Mouse (Mus musculus): ENCODE data around the gene Acox3. TPM values are rescaled to one million over a fixed set of nuclear protein-coding genes. Genes with fewer than 3 reads are reported as not detected.

Gene Acox3
- polyA plus RNA-seq, 1 experiment from 2014 or later = 12.4 TPM

DNA sequence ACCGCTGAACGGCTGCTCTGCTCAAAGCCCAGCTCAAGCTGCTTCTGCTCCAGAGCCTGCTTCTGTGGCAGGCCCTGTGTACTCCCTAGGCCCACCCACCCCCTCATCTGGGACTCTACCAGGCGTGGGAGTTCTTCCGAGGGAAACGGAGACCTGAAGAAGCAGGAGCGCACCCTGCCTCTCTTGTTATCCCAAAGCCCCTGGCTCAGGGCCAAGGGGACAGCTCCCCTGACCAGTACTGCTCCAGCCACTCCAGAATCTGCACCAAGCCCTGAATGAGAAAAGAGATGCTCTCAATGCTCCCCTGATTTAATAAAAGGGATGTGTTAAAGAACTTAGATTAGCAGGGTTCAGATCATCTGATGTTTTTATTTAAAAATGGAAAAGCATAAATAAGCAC is 78.4 kb downstream of the Acox3 start:
- H3K27ac ChIP-seq = no peak overlapping the region
- no peak overlapping the region for H3K4me3 ChIP-seq
- no peak for ATAC-seq (ENCODE audit: insufficient number of reproducible peaks, low FRiP score, low TSS enrichment, low read depth)
- 73% methylated on average over 6 of the region's 6 CpGs for WGBS
- no peak overlapping the region for H3K9ac ChIP-seq
- no peaks in the 10 kb centered on the region; the same call in 1 of the 2 replicates for H3K9me3 ChIP-seq
- H3K4me1 ChIP-seq = no peaks in the 10 kb centered on the region
- no peaks in the 10 kb centered on the region for H3K27me3 ChIP-seq
- H3K36me3 ChIP-seq = peaks cover 18% of the 10 kb centered on the region
- H3K4me2 ChIP-seq = no peak overlapping the region

DNA sequence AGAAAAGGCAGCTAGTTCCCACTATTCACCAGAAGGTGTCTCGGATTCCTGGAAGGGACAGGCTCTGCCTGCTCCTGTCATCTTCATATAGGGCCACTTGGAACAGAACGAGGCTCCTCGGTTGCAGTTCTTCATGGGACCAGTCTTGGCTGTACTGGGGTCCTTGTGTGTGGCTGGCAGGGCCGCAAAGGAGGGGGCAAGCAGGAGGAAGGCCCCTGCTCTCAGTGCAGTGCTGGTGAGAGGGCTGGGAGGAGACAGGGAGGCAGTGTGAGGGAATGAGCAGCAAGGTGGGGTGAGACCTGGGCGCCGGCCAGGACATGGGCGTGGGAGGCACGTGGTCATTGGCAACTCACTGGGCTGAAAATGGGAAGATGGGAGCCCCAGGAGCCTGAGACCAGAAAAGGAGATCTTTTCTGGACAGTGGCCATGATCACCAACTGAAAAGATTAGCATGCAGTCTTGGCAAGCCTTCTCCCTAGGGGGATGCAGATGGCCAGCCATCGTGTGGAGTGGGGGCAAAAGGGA is 79.2 kb downstream of the Acox3 start:
- H3K4me1 ChIP-seq = no peaks in the 10 kb centered on the region
- H3K4me3 ChIP-seq = no peak overlapping the region
- no peak overlapping the region for H3K9ac ChIP-seq
- 75% methylated on average over 9 of the region's 9 CpGs for WGBS
- H3K9me3 ChIP-seq = no peaks in the 10 kb centered on the region; the same call in 1 of the 2 replicates
- no peak for ATAC-seq (ENCODE audit: insufficient number of reproducible peaks, low FRiP score, low TSS enrichment, low read depth)
- no peak overlapping the region for H3K4me2 ChIP-seq
- H3K27ac ChIP-seq = no peak overlapping the region
- no peaks in the 10 kb centered on the region for H3K27me3 ChIP-seq
- H3K36me3 ChIP-seq = peaks cover 23% of the 10 kb centered on the region

Other genes starting within 250 kb of the Acox3 start
- gene Hmx1, start 193.9 kb upstream of the Acox3 start, polyA plus RNA-seq (2015; fragmentation: Nextera tagmentation; extraction: Ambion mirVana) = not detected in 2 replicates
- 12.1 and 16.4 TPM in 2 replicates for gene Cpz, start 57.3 kb upstream of the Acox3 start, polyA plus RNA-seq (2015; fragmentation: Nextera tagmentation; extraction: Ambion mirVana)
- gene Trmt44, start 8.0 kb upstream of the Acox3 start, polyA plus RNA-seq (2015; fragmentation: Nextera tagmentation; extraction: Ambion mirVana) = 9.0 and 9.1 TPM in 2 replicates
- 72.3 and 92.9 TPM in 2 replicates for gene Htra3, start 96.7 kb downstream of the Acox3 start, polyA plus RNA-seq (2015; fragmentation: Nextera tagmentation; extraction: Ambion mirVana)
- 6.6 and 7.3 TPM in 2 replicates for gene Sh3tc1, start 156.9 kb downstream of the Acox3 start, polyA plus RNA-seq (2015; fragmentation: Nextera tagmentation; extraction: Ambion mirVana)
- gene Ablim2, start 174.8 kb downstream of the Acox3 start, polyA plus RNA-seq (2015; fragmentation: Nextera tagmentation; extraction: Ambion mirVana) = 2.7 and 5.7 TPM in 2 replicates

Data from limb, embryonic 15.5 days (tissue).